Mouse (Mus musculus) embryonic fibroblast, embryonic 13.5 days (primary cell): Measurements from ENCODE around the gene Relch.

ENCODE experiments used
- CTCF ChIP-seq: IDR thresholded peaks from 2 replicates; pipeline ENCODE4 v1.5.1; 2011; ENCODE audit warnings: mild to moderate bottlenecking, control low read depth, low read length, moderate library complexity, borderline replicate concordance; ENCODE audit not compliant: insufficient read depth
- POLR2A ChIP-seq: IDR thresholded peaks from 2 replicates; pipeline ENCODE4 v1.6.1; 2011; ENCODE audit warnings: low read depth, mild to moderate bottlenecking, control low read depth, low read length, moderate library complexity

- TF ChIP-seq CTCF (no peak), POLR2A (no peak)
These were observed 132.0 kb downstream of the Relch start for GRCm38 (mm10) chr1:105795705-105796104.
